Mouse (Mus musculus) brain, embryonic 14.5 days (tissue): ENCODE results near the gene Atg16l2. TPM values are rescaled to one million over a fixed set of nuclear protein-coding genes. Genes with fewer than 3 reads are reported as not detected.

Experiments
- DNase-seq: peaks from one replicate; pipeline ENCODE4 v3.0.0-alpha.2; 2011; ENCODE audit warnings: low read depth
- CTCF ChIP-seq: fragments of 200-500 bp; IDR thresholded peaks from 2 replicates; pipeline ENCODE4 v1.5.1; 2012; ENCODE audit warnings: inconsistent platforms, mild to moderate bottlenecking, moderate library complexity, borderline replicate concordance; ENCODE audit not compliant: insufficient read depth, insufficient read length; ENCODE audit errors: extremely low read depth
- POLR2A ChIP-seq: fragments of 200-500 bp; IDR thresholded peaks from 2 replicates; pipeline ENCODE4 v1.6.1; 2012; ENCODE audit warnings: mild to moderate bottlenecking, inconsistent platforms, borderline replicate concordance; ENCODE audit not compliant: poor library complexity, insufficient read depth, insufficient read length, severe bottlenecking; ENCODE audit errors: extremely low read depth
- polyA plus RNA-seq: library from polyadenylated mRNA; depleted of rRNA; stranded (reverse); fragments of >200 nt; gene quantifications from 2 replicates; pipeline ENCODE4 v1.2.3, GENCODE M21; 2012

Gene Atg16l2
- polyA plus RNA-seq, 1 experiment: 21.6 TPM

DNA sequence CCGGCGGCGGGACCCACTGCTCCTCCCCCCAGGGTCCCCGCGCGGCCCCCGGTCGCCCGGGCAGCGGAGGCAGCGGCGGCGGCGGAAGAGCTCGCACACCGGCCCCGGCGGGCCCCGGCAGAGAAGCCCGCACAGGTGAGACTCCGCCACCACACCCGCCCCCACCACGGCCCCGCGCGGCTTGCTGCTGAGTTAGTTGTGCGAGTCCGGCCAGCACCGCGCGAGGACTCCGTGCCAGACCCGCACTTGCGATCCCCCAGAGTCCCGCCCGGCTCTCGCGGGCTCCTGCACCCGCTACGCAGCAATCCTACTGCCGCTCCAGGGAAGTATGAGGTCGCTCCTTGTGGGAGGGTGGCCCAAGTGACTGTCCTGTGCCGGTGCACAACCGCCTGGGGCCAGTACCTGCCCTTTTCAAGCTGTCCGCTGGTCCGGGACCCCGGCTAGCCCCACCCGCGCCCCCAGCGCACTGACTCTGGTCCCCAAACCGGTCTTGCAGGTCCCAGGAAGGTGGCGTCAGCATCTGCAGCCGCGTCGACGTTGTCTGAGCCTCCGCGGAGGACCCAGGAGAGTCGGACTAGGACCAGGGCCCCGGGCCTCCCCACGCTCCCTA is 19.3 kb upstream of the Atg16l2 start:
- TF ChIP-seq CTCF (no peak), POLR2A (no peak)
- peak; percentile 53 for DNase-seq

DNA sequence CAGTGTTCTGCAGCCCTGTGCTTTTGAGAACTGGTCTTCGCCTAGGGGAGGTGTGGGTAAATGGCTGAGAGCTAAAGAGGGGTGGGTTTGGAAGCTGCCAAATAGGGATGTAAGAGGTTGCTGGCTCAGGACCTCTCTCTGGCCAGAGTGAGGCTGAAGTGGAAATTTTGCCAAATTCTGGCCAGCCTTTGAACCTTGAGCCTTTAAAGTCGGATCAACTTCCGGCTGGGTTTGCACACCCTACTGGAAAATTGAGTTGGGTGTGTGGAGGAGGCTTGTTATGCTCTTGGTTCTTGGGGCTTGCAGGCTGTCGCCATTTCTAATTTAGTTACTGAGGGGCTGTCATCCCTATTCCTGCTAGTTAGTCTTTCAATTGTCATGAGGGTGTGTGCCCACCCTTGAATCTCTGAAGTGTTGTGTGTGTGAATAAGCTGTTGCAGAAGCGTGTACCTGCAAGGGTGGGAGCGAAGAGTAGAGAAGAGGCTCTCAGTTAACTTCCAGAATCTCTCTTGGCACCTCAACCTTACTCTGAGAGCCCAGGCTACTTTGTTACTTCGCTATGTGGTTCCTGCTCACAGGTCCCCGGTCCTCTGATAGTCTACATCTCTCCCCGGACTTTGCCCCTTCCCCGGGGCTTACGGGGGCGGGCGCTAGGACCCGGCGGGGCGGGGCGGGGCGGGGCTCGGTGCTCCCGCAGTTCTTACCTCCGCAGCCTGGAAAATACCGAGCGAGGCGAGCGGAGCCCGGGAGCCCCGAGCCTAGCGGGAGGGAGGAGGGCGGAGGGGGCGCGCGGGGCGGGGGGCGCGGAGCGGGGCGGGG is 18.6 kb upstream of the Atg16l2 start:
- TF ChIP-seq POLR2A (no peak), CTCF (no peak)
- DNase-seq: peak; percentile 75

GRCm38 (mm10) chr7:101319796-101320195 is 17.7 kb upstream of the Atg16l2 start:
- no peak for TF ChIP-seq CTCF
- TF ChIP-seq POLR2A: no peak
- no peak for DNase-seq

- no peak for TF ChIP-seq CTCF
- no peak for TF ChIP-seq POLR2A
These were observed 16.8 kb upstream of the Atg16l2 start for GRCm38 (mm10) chr7:101318848-101319247.

DNA sequence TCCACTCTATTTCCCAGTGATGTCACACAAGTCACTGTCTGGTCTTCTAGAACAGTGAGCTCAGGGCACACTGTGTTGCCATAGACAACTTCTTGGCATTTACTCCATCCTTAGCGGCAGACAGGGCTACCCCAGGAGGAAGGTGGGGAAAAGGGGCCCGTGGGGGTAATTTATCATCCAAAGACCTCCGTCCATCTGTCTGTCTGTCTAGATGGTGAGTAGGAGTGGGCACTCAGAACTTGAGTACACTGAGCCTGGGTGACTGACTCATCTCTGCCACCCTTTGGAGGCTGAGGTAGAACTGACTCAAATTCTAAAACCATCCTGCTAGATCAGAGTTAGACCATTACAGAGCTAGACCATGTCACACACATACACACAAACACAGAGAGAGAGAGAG is 15.0 kb upstream of the Atg16l2 start, which contains the start of gene Stard10:
TSS of gene Stard10 (plus strand) at position 73 of the 400 bp plus-strand sequence.
- no peak for TF ChIP-seq CTCF
- TF ChIP-seq POLR2A: no peak

More at GRCm38 (mm10) chr7:101318848-101319247, 16.8 kb upstream of the Atg16l2 start:
- no peak for DNase-seq

GRCm38 (mm10) chr7:101316591-101317001 is 14.5 kb upstream of the Atg16l2 start:
- no peak for DNase-seq
- TF ChIP-seq CTCF: no peak

More for the DNA sequence above, 15.0 kb upstream of the Atg16l2 start, which contains the start of gene Stard10:
- DNase-seq: no peak

- TF ChIP-seq CTCF (no peak), POLR2A (no peak)
- DNase-seq: no peak
These were observed 13.6 kb upstream of the Atg16l2 start for GRCm38 (mm10) chr7:101315699-101316098.

- TF ChIP-seq CTCF (no peak), POLR2A (no peak)
- no peak for DNase-seq
These were observed 12.3 kb upstream of the Atg16l2 start for GRCm38 (mm10) chr7:101314396-101314795.

GRCm38 (mm10) chr7:101313033-101313432 is 11.0 kb upstream of the Atg16l2 start:
- no peak for TF ChIP-seq CTCF
- no peak for TF ChIP-seq POLR2A
- no peak for DNase-seq

DNA sequence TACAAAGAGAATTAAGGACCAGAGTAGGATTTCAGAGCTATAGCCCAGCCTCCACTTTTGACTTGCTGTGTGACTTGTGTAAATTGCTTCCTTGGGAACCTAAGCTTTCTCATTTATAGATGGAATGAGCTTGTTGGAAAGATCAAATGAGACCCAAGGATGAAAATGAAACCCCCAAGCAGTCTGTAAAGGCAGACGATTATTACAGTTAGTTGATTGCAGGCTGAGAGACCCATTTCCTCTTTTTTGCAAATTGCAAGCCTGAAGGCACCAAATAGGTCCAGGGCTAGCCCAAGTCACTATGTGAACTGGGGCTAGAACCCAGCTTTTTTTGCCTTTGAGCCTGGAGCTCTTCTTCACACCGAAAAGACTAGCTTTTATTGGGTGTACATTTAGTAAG is 9.0 kb upstream of the Atg16l2 start:
- no peak for DNase-seq
- TF ChIP-seq CTCF: no peak
- TF ChIP-seq POLR2A: no peak

DNA sequence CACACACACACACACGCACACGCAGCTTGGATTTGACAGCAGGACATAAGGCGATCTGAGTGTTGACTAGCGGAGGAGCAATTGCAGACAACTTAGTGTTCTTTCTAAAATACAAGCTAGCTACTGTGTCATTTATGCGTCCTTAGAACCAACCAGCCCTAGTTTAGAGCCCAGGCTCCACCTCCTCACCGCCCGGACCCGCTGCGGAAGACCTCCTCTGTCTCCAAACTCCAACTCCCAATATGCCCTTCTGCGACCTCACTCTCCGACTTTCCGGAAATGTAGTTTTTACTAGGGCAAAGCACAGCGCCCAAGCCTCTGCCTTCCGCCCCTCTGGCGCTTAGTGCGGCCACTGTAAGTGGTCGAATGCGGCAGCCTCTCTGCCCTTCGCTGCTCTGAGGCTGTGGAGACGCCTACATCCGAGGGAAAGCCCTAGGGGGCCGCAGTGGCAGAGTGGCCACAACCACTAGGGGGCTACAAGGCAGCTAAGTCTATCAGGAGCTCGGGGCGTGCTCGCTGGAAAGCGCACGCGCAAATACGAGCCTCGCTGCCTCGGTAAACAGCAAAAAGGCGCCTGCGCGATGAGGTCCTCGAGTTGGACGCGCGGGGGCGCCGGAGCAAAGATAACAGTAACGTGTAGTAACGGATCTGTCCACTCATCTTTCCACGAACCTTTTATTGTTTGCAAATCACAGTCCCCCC is 8.4 kb upstream of the Atg16l2 start:
- TF ChIP-seq CTCF: peak; percentile 83
- 0 out of 2 replicates have a peak, but pooled peaks have one; percentile 13 for TF ChIP-seq POLR2A
- DNase-seq: peak; percentile 100
